Mouse (Mus musculus): Measurements from ENCODE around the gene Tenm3.

Gene Tenm3

DNA sequence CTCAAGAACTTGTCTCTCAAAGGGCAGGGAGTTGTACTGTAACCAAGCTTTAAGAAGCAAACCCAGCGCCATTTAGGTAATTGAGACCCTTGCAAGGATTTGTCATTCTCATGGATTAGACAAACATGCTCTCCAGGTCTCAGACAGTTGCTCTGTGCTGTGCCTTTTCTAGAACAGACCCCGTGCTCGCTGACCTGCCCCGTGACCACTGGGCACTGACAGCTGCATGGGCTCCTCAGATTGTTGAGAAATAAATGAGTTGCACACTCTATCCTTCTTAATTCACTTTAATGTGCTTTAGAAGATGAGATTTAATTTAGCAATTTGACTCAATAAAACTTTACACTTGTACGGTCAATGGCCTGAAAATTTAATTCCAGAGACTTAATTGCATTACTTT is 502.5 kb downstream of the Tenm3 start:
- no peak for DNase-seq (ENCODE audit: low spot score in 2 of 2)

DNA sequence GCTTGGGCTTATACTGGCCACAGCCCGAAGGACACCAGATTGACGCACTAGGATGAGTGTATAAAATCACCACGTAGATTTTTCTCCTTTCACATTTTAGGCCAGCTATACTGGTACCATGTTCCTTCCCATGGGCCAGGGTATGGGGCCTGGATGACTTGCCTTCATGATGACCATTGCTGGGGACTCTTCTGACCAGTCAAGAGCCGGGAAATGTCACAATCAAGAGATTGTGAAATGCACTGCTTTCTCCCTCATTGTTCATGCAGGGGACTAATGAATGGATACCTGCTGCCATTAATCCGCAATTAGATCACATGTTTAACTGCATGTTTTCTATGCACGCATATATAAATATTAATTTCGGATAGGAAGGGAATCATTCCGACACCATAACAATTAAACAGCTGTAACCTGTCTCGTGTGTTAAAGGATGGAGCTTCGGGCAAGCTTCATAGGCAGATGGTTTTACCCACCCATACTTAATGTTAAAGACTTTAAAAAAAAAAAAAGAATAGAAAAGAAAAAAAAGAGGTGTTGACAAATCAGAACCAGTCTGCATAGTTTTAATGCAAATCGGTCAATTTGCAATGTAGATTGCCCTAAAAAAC is 521.0 kb downstream of the Tenm3 start:
- DNase-seq (ENCODE audit: low spot score in 2 of 2) = no peak

DNA sequence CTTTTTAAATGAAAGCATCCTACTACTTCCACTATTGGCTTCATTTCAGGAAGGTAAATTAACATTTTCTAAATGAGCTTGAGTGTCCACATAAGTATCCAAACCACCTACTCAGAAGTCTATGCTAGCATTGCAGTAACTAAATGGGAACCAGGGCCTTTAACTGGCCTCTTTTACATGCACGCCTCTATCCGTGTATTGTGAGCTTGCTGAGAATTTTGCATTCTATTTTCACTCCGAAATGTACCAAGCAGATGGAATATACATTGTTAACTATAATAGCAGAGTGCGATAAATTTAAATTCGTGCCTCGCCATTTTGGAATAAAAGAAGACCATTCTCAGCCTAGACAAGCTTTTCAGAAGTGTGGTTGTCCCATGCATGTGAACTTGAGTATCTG is 521.5 kb downstream of the Tenm3 start:
- DNase-seq (ENCODE audit: low spot score in 2 of 2) = no peak

DNA sequence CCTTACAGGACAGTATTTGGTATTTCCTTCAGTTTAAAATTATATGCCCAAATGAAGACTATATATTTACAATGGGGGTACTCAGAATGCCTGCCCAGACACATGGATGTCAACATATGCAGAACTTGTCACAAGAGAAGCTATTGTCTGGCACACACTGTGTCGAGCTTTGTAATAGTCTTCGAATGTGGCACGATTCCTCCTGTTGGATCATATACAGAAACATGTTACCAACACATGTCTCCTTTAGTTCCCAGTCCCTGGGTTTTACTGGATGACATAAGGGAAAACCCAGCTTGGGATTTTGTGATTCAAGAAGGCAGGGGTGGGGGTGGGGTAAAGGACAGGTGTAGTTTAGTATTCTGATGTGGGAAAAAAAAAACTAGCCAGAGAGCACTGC is 524.1 kb downstream of the Tenm3 start:
- no peak for DNase-seq (ENCODE audit: low spot score in 2 of 2)

DNA sequence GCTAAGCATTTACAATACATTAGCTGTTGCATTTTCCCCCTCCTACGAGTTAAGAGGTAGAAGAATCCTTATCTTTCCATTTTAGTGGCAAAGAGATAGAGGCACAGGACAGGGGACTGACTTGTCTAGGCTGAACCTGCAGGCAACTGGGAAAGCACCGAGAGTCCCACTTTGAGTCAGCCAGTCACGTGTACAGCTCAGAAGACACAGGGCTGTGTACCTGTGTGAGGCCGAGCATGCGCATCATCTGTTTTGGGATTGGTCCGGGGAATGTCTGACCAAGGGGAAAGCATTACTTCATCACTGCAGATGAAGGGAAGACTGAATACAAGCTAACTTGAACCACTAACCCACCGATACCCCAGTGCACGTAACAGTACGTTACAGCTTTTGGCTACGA is 526.3 kb downstream of the Tenm3 start:
- no peak for DNase-seq (ENCODE audit: low spot score in 2 of 2)

DNA sequence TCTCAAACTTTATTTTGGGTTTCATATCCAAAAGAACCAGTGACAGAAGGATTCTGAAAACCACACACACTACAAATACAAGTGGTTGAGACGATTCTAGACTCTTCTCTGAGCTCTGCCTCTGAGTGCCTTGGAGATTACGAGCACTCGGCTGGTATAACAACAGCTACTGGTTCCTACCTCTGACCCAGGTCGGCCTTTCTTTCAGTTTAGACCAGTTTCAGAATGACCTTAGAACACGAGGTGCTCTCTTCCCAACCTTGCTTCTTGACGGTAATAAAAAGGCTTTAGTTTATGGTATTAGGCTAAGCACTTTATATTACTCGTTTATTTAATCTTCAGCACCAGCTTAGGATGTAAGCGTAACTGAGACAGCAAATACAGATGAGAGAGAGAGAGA is 528.1 kb downstream of the Tenm3 start:
- no peak for DNase-seq (ENCODE audit: low spot score in 2 of 2)

DNA sequence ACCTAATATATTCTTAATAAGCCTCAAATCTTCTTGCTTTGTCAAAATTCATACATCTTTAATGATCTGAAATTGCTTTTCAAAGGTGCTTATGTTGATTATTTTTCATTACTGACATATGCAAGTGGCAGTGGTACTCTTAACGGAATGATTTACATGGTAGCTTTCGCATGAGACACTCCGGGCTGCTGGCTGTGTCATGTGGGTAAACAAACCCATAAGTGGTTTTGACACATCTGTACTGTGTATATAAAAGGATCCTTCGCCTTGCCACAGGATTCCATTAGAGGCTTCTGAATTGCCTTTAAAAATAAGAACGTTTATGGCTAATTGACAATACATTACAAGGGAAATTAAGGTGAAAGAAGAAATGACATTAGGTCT is 529.8 kb downstream of the Tenm3 start:
- DNase-seq (ENCODE audit: low spot score in 2 of 2) = no peak

DNA sequence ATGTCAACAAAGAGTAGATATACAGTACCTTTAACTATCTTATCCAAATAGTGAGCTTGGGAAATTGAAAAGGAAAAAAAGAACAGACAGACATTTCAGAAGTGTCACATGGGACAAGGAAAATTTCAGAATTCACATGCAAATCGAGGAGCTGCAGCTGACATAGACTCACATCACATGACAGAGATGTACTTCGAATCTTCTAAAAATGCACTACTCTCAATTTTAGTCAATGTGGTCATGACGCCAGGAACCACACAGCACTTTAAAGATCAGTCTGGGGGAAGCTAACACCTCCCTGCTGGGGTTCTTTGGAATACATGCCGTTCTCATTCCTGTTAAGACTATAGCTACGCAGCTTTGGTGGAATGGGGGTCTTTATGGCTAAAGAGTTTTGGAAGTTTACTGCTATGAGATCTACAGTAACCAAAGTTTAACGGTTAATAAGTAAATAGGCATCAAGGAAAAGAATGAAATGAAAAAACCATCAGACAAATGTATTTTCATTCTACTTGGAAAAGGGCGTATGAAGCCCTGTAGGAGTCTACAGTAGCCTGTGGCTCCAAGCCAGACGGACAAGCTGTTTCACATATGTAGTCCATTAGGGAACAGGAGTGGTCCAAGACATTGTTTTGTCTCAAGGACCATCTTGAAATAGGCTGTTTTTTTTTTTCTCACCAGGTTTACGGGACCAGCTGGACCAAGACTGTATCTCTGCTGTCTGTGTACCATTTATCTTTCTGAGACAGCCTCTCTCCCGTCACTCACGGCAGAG is 530.4 kb downstream of the Tenm3 start:
- DNase-seq (ENCODE audit: low spot score in 2 of 2) = no peak

DNA sequence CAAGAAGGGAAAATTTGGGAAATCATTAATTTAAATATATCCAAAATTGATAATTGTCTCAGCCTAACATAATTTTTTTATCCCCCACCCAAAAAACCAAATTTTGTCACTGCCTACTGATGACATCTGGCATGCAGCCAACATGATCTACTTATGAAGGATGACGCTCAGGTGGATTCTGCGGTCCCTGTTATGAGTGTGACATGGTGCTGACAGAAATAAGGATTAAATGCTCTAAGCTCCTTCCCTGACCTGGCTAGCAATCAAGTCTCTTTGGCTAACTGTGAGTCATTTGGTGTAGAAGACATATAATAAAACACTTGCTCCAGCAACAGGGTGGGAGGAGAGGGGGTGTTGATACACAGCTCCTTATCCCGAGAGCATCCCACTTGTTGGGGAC is 532.0 kb downstream of the Tenm3 start:
- DNase-seq (ENCODE audit: low spot score in 2 of 2) = no peak

DNA sequence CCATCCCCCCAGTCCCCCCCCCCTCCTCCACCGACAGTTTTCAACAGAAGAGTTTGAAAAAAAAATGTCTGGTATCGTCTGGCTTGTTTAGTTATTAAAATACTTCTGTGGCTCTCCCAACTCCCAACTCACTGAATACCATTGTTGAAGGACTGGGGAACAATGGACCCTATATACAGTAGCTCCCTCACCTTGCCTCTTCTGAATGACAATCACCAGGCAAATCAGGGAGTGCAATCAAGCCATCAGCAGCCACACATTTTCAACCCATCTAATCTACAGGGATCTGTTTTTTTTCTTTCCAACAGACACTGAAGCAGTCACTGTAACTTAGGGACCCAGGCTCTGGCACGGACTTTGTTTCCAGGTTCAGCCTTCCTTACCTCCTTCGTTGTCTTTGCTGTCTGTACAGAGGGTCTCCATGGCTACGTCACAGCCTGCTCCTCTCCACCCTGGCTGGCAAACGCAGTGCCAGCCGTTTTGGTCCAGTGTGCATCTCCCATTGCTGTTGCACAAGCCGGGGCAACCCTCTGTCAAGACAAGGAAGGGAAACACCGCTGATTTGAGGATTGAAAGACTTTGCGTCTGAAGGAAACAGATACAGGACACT is 533.4 kb downstream of the Tenm3 start:
- DNase-seq (ENCODE audit: low spot score in 2 of 2) = no peak

DNA sequence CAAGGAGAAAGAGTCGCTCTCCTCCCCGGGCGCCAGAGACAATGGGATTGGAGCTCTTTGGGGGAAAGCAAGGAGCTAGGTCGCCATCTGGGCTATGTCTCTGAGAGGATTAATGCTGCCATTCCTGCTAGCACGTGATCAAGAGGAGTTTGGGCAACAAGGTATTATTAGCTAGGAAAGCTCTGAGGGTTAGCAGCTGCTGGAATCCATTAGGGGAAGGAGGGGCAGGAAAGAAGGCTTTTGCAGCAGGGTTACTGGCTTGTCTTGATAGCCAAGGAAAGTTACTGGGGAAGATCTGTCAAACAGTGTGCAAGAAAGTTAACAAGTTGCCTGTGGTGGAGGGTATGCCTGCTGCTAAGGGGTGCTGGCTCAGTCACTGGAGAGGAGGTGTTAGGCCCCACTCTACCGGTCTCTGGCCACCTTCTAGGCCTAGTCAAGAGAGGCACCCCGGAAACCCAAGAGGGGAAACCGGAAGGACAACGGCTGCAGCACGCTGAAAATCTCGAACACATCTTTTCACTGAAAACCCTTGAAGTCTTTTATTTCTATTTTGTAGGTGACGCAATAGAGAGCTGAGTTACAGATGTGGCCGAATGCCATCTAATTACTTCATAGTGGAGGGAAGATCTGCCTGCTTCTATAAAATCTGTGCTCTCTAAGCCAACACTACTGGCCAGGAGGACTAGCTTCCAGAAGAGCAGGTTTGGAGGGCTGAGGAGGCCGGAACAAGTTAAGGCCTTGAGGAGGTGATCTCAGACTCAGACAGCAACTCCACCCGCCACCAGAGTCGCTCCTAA is 534.4 kb downstream of the Tenm3 start:
- DNase-seq (ENCODE audit: low spot score in 2 of 2) = peak in 1 of 2 experiments; percentile 39

DNA sequence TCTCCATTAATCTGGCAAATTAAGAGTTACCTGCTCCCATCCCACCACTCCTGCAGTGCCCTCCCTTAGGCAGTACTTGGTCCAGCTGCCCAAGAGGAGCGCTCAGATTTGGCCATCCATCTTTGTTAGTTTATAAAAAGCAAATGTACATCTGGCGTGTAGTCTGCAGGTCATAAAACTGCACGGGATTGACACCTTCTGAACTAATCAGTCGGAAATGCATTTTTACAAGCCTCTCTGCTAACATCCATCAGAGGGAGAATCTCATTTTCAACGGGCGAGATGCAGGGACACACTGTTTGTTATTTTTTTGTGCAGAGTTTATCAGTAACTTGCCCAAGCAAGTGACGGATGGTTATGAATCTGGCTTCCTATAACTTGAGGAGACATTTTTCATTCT is 539.5 kb downstream of the Tenm3 start:
- no peak for DNase-seq (ENCODE audit: low spot score in 2 of 2)

DNA sequence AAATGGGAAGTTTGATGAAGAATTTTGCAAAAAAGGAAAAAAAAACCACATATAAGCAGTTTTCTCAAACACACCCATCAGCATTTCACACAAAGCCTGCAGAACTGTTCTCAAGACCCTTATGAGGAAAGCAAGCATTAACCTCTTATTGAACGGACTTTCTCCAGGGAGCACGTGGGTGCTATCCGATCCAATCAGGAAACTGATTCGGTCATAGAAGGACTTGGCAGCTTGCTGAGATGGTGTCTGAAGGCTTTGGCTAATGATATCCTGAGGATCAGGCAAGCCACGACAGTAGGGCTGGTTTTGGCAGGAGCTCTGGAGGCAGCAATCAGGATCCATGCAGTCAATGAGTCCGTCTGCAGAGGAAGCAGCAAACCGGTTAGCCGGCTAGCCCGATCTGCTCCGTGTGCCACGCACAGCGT is 543.1 kb downstream of the Tenm3 start:
- DNase-seq (ENCODE audit: low spot score in 2 of 2) = no peak

DNA sequence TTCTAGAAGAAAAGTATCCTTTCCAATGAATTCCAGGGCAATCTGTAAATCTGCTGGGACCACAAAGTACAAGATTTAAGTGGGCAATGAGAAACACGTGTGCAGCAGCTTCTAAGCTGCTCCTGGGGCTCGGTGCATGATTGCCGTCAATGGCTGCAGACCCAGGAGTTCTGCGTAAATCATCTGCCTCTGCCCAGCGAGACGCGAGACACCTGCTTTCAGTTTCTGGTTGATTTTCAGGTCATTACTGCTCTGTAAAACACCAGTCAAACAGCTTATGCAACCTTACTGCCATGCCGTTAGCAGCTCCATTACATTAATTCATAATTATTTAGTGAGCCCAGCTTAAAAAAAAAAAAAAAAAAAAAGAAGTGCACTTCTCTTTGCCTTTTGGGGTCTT is 543.7 kb downstream of the Tenm3 start:
- DNase-seq (ENCODE audit: low spot score in 2 of 2) = no peak

DNA sequence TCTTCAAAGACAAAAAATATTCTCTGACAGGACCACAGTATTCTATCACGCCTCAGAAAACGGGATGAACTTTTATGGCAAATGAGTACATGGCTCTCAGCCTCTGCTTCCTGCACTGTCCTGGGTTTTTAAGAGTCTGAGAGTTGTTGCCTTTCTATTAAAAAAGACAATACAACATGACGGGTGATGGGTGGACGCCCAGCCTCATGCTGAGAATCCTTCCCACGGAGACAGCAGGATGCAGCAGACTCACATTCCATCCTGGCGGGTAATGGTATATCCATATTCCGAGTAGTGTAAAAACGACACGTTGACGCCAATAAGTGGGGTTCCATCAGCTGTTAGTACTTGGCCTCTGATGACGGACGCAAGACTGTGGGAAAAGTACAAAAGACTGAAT is 544.4 kb downstream of the Tenm3 start:
- DNase-seq (ENCODE audit: low spot score in 2 of 2) = no peak

DNA sequence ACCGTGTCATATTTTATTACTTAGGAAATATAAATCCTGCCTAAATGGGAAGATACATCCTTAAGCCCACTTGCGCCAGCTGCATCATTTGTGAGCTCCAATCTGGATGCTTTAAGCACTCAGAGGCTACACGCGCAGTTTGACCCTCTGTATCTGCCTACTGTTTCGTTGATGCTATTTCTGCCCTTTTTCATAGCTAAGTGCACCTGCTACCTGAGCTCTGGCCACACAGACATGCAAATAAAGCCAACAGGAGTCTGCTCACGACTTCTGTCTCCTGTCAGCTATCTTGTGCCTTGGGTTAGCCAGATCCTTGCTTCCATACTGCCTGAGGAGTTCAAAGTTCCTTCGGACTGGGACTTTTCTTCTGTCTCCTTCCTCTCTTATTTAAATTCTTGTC is 547.4 kb downstream of the Tenm3 start:
- no peak for DNase-seq (ENCODE audit: low spot score in 2 of 2)

DNA sequence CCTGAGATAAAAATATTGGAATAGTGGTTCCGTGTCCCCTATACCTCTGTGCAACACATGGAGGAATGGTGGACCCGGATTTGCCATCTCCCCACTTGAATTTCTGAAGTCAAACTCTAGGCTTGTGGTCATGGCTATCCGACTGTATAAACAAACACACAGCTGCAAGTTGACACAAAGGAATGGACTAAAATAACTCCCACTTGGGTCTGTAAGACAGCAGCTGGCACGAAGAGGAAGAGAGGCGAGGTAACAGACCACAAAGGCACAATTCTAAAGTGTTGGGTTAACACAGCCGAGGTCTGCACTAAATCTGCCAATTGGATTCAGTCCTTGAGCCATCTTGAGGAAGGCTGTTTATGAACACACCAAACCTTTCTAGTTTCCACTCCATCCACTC is 548.2 kb downstream of the Tenm3 start:
- DNase-seq (ENCODE audit: low spot score in 2 of 2) = no peak

DNA sequence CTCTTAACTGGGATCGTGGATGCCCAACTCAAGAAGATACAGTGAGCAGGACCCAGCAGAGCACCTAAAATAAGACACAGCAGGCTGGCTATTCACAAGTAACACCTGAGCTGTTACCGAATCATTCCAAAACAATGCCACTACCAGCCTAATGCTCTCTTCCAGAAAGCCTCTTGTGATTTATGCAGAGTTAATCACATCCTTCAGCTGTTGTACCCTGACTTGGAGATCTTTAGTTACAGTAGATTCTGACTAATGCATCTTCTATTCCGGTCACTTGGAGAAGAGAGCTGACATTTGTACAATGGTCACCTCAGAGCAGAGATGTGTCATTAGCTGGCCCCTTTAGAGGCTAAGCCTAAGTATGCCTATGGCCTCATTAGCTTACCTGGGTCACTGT is 550.0 kb downstream of the Tenm3 start:
- DNase-seq (ENCODE audit: low spot score in 2 of 2) = no peak

DNA sequence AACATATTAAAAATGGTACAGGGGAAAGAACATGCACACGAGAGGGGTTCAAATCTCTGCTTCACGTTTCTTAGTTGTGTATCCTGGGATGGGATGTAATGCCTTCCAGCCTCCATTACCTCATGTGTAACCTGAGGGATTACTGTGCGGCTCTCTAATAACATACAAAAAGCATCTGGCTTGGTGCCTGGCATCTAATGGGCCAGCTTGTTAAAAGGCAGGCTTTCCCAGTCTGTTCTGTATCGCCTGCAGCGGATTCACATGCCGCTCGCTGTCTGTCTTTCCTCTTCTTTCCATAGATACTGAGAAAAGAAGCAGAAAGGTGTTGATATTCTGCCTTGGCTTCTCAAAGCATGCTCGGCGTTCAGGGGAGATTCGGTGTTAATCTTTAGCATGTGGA is 558.3 kb downstream of the Tenm3 start:
- DNase-seq (ENCODE audit: low spot score in 2 of 2) = no peak

DNA sequence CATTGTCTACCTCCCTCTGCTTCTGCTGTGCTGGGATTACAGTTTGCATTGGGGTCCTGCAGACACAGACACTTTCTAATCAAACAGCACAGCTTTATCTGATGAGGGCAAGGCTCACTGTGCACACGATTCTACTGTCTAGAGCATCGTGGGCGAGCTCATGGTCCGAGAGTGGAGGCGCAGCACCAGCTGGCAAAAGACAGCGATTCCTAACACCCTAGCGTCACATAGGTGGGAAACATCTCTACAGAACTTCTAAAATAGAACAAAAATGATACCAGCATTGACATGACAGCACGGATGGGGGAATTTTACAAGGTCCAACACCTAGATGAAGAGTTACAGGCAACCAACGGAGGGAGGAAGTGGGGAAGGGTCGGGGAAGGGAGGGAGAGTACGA is 561.9 kb downstream of the Tenm3 start:
- no peak for DNase-seq (ENCODE audit: low spot score in 2 of 2)

DNA sequence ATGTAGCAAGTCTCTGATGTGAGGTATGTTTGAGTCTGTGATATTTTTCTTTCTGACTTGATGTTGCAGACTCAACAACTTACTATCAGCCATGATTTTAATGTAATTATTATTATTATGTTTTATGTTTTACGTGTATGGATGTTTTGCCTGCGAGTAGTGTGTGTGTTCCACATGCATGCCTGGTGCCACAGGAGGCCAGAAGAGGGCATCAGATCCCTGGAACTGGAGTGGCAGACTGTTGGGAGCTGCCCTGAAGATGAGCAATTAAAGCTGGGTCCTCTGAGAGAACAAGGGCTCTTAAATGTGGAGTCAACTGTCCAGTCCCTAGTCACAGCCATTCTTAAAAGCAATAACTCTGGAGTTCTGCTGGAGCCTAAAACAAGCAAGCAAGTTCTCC is 564.4 kb downstream of the Tenm3 start:
- no peak for DNase-seq (ENCODE audit: low spot score in 2 of 2)

DNA sequence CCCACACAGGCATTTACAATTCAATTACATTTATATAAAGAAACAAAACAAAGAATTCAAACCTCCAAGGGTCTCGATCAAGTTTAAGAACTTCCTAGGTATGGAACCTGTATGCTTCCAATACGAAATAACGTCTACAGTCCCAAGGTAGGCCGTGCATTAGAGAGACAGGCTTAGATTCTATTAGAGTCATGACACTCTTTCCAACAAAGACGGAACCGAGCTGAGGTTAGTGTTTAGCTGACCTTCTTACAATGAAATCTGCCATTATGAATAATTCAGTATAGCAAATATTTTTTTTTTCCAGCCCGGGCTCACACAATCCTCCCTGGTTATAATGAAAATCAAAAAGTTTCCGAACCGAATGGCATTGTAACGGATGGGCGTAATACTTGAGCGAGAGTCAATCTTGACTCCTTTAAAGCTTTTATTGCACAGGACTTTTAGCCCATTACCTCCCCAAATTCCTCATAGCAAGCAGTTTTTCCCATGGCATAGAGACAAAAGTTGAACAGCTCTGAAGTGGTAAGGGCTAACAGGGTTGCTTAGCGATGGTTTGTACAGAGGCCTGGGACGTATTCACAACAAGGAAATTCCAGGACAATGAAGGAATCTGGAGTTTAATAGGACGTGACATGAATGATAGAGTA is 565.6 kb downstream of the Tenm3 start:
- no peak for DNase-seq (ENCODE audit: low spot score in 2 of 2)
